Mouse (Mus musculus): Measurements from ENCODE around the gene Trmt10a. TPM values are rescaled to one million over a fixed set of nuclear protein-coding genes. Genes with fewer than 3 reads are reported as not detected.

The Trmt10a gene
- polyA plus RNA-seq, 1 experiment from 2014 or later, result 10.1 TPM

- Histone ChIP-seq H3K9me3 (ENCODE audit: control insufficient read depth, low read length) (no peaks in the 10 kb centered on the region), H3K36me3 (ENCODE audit: control insufficient read depth, insufficient read depth, low read length) (no peaks in the 10 kb centered on the region), H3K4me2 (ENCODE audit: low read length) (no peak overlapping the region), H3K27ac (replicated peaks; ENCODE audit: low read depth, low read length) (no peak overlapping the region), H3K27me3 (ENCODE audit: control insufficient read depth, insufficient read depth, low read length) (no peaks in the 10 kb centered on the region), H3K4me1 (ENCODE audit: control insufficient read depth, insufficient read depth, low read length) (no peaks in the 10 kb centered on the region), H3K4me3 (replicated peaks; ENCODE audit: low read depth, low read length) (no peak overlapping the region), H3K9ac (replicated peaks; ENCODE audit: low read length) (no peak overlapping the region)
- 97% methylated on average over 10 of the region's 10 CpGs for WGBS
- ATAC-seq (ENCODE audit: low FRiP score, low TSS enrichment) (no peak), DNase-seq (no peak)
Measured at GRCm38 (mm10) chr3:138106887-138107286, 36.4 kb upstream of the Trmt10a start.

DNA sequence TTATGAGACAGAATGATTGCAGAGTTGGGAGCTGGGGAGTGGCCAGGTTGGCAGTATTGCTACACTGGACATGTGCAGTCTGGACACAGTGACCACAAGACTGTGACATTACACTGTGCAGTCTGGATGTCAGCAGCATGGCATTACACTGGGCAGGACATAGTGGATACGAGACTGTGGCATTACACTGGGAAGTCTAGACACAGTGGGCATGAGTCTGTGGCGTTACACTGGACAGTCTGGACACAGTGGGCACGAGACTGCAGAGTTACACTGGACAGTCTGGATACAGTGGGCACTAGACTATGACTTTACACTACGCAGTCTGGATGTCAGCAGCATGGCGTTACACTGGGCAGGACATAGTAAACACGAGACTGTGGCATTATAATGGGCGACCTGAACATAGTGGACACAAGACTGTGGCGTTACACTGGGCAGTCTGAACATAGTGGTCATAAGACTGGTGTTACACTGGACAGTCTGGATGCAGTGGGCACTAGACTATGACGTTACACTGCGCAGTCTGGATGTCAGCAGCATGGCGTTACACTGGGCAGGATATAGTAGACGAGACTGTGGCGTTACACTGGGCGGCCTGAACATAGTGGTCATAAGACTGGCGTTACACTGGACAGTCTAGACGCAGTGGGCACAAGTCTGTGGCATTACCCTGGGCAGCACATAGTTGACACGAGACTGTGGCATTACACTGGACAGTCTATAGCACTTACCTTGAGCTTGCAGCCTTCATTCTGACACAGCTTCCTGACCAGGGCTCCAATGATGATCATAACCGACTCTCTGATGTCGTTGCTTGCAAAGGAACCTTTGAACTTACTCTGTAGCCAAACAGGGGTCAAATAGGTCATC, 32.1 kb upstream of the Trmt10a start:
- H3K4me2 ChIP-seq (ENCODE audit: low read length), result no peak overlapping the region
- H3K9me3 ChIP-seq (ENCODE audit: control insufficient read depth, low read length), result no peaks in the 10 kb centered on the region
- no peaks in the 10 kb centered on the region for H3K36me3 ChIP-seq (ENCODE audit: control insufficient read depth, insufficient read depth, low read length)
- 92% methylated on average over 19 of the region's 19 CpGs for WGBS
- ATAC-seq (ENCODE audit: low FRiP score, low TSS enrichment) (no peak), DNase-seq (no peak)
- H3K4me1 ChIP-seq (ENCODE audit: control insufficient read depth, insufficient read depth, low read length), result no peaks in the 10 kb centered on the region
- no peak overlapping the region for H3K27ac ChIP-seq (replicated peaks; ENCODE audit: low read depth, low read length)
- no peak overlapping the region for H3K4me3 ChIP-seq (replicated peaks; ENCODE audit: low read depth, low read length)
- H3K9ac ChIP-seq (replicated peaks; ENCODE audit: low read length), result no peak overlapping the region
- H3K27me3 ChIP-seq (ENCODE audit: control insufficient read depth, insufficient read depth, low read length), result no peaks in the 10 kb centered on the region

DNA sequence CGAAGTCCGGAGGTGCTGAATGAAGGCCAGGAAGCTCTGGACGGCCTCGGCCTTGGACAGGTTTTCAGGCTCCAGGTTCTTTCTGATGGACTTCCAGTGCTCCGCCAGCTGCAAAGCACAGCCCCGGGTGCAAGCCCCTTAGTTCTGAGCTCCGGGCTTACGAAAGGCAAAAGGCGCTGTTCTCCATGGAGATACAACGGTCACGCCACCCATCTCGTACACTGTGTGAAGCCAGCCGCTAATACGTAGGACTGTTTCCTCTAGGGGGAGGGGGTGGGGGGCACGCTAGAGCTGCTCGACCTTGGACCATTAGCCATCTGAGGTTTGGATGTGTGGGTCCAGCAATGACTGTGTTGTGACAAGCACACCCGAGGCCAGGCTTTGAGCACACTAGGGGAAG, 29.1 kb upstream of the Trmt10a start:
- DNase-seq (no peak), ATAC-seq (ENCODE audit: low FRiP score, low TSS enrichment) (no peak)
- Histone ChIP-seq H3K9ac (replicated peaks; ENCODE audit: low read length) (no peak overlapping the region), H3K27ac (replicated peaks; ENCODE audit: low read depth, low read length) (no peak overlapping the region), H3K4me1 (ENCODE audit: control insufficient read depth, insufficient read depth, low read length) (no peaks in the 10 kb centered on the region), H3K4me3 (replicated peaks; ENCODE audit: low read depth, low read length) (no peak overlapping the region), H3K4me2 (ENCODE audit: low read length) (no peak overlapping the region), H3K27me3 (ENCODE audit: control insufficient read depth, insufficient read depth, low read length) (no peaks in the 10 kb centered on the region), H3K36me3 (ENCODE audit: control insufficient read depth, insufficient read depth, low read length) (no peaks in the 10 kb centered on the region), H3K9me3 (ENCODE audit: control insufficient read depth, low read length) (no peaks in the 10 kb centered on the region)
- 87% methylated on average over 17 of the region's 17 CpGs for WGBS

- WGBS, result 89% methylated on average over 4 of the region's 4 CpGs
- Histone ChIP-seq H3K27me3 (ENCODE audit: control insufficient read depth, insufficient read depth, low read length) (no peaks in the 10 kb centered on the region), H3K4me3 (replicated peaks; ENCODE audit: low read depth, low read length) (no peak overlapping the region), H3K27ac (replicated peaks; ENCODE audit: low read depth, low read length) (no peak overlapping the region), H3K36me3 (ENCODE audit: control insufficient read depth, insufficient read depth, low read length) (no peaks in the 10 kb centered on the region), H3K4me1 (ENCODE audit: control insufficient read depth, insufficient read depth, low read length) (no peaks in the 10 kb centered on the region), H3K9ac (replicated peaks; ENCODE audit: low read length) (no peak overlapping the region), H3K9me3 (ENCODE audit: control insufficient read depth, low read length) (no peaks in the 10 kb centered on the region), H3K4me2 (ENCODE audit: low read length) (no peak overlapping the region)
- ATAC-seq (ENCODE audit: low FRiP score, low TSS enrichment) (no peak), DNase-seq (no peak)
Measured at GRCm38 (mm10) chr3:138116871-138117270, 26.4 kb upstream of the Trmt10a start.

GRCm38 (mm10) chr3:138118392-138118791, 24.9 kb upstream of the Trmt10a start:
- no peak overlapping the region for H3K4me3 ChIP-seq (replicated peaks; ENCODE audit: low read depth, low read length)
- H3K9ac ChIP-seq (replicated peaks; ENCODE audit: low read length), result no peak overlapping the region
- 83% methylated on average over 6 of the region's 6 CpGs for WGBS
- no peak overlapping the region for H3K4me2 ChIP-seq (ENCODE audit: low read length)
- H3K27me3 ChIP-seq (ENCODE audit: control insufficient read depth, insufficient read depth, low read length), result no peaks in the 10 kb centered on the region
- no peak for ATAC-seq (ENCODE audit: low FRiP score, low TSS enrichment)
- no peak for DNase-seq
- H3K9me3 ChIP-seq (ENCODE audit: control insufficient read depth, low read length), result no peaks in the 10 kb centered on the region
- no peak overlapping the region for H3K27ac ChIP-seq (replicated peaks; ENCODE audit: low read depth, low read length)
- H3K4me1 ChIP-seq (ENCODE audit: control insufficient read depth, insufficient read depth, low read length), result no peaks in the 10 kb centered on the region
- H3K36me3 ChIP-seq (ENCODE audit: control insufficient read depth, insufficient read depth, low read length), result no peaks in the 10 kb centered on the region

DNA sequence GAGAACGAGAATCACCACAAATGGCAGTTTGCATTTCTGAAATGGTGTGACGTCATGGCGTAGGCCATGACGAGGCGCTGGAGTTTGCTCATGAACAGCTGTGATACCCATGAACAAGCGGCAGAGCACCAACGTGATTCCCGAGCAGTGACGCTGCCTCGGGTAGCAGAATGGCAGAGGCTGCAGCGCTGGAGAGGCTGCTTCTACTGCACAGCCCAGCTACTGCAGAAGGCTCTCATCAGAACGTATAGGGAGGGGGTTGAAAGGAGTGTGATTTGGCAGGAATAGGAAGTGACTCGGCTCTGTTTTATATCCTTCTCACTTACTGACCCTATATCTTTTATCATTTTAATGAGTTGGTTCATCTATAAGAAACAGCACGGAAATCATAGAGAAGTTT, 24.4 kb upstream of the Trmt10a start:
- no peaks in the 10 kb centered on the region for H3K36me3 ChIP-seq (ENCODE audit: control insufficient read depth, insufficient read depth, low read length)
- H3K27ac ChIP-seq (replicated peaks; ENCODE audit: low read depth, low read length), result no peak overlapping the region
- no peaks in the 10 kb centered on the region for H3K9me3 ChIP-seq (ENCODE audit: control insufficient read depth, low read length)
- DNase-seq, result no peak
- no peaks in the 10 kb centered on the region for H3K4me1 ChIP-seq (ENCODE audit: control insufficient read depth, insufficient read depth, low read length)
- H3K4me3 ChIP-seq (replicated peaks; ENCODE audit: low read depth, low read length), result no peak overlapping the region
- ATAC-seq (ENCODE audit: low FRiP score, low TSS enrichment), result no peak
- H3K4me2 ChIP-seq (ENCODE audit: low read length), result no peak overlapping the region
- H3K9ac ChIP-seq (replicated peaks; ENCODE audit: low read length), result no peak overlapping the region
- H3K27me3 ChIP-seq (ENCODE audit: control insufficient read depth, insufficient read depth, low read length), result no peaks in the 10 kb centered on the region
- 79% methylated on average over 14 of the region's 14 CpGs for WGBS

DNA sequence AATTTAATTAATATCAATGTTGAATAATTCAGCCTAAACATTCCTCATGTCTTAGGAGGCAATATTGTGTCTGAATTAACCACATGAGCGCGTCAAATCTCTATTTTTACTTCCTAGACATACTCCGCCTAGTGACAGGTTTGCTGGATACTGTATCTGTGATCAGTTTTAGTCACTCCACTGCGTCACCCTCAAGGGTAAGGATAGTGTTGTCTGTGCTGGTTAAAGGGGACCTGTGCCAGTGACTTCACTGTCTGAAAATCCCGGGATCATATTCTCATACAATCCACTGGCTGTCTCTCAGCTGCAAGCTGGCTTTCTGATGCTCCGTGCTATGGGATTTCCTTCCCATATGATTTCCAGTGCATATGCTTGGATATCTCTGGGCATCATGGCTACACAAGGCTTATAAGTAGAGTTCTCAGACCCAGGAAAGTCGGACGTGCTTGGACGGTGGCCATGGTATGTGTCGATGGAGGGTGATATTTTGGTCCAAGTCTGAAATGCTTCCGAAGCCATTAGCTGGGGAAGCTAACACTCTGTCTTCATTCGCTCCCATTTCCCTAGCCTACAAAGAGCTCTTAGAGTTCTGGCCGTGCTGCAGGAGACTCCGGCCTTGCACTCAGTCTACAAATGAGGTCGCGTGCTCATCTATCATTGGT, 23.7 kb upstream of the Trmt10a start:
- no peaks in the 10 kb centered on the region for H3K9me3 ChIP-seq (ENCODE audit: control insufficient read depth, low read length)
- no peak for ATAC-seq (ENCODE audit: low FRiP score, low TSS enrichment)

GRCm38 (mm10) chr3:138121461-138121860, 21.8 kb upstream of the Trmt10a start:
- ATAC-seq (ENCODE audit: low FRiP score, low TSS enrichment) (no peak), DNase-seq (no peak)
- H3K9me3 ChIP-seq (ENCODE audit: control insufficient read depth, low read length), result no peaks in the 10 kb centered on the region
- no peak overlapping the region for H3K27ac ChIP-seq (replicated peaks; ENCODE audit: low read depth, low read length)
- H3K9ac ChIP-seq (replicated peaks; ENCODE audit: low read length), result no peak overlapping the region
- H3K27me3 ChIP-seq (ENCODE audit: control insufficient read depth, insufficient read depth, low read length), result no peaks in the 10 kb centered on the region
- WGBS, result 90% methylated on average over 2 of the region's 2 CpGs
- H3K4me2 ChIP-seq (ENCODE audit: low read length), result no peak overlapping the region
- H3K4me3 ChIP-seq (replicated peaks; ENCODE audit: low read depth, low read length), result no peak overlapping the region
- H3K4me1 ChIP-seq (ENCODE audit: control insufficient read depth, insufficient read depth, low read length), result no peaks in the 10 kb centered on the region
- H3K36me3 ChIP-seq (ENCODE audit: control insufficient read depth, insufficient read depth, low read length), result no peaks in the 10 kb centered on the region

More for the DNA sequence above, 23.7 kb upstream of the Trmt10a start:
- no peak overlapping the region for H3K4me3 ChIP-seq (replicated peaks; ENCODE audit: low read depth, low read length)
- no peak overlapping the region for H3K27ac ChIP-seq (replicated peaks; ENCODE audit: low read depth, low read length)
- H3K4me2 ChIP-seq (ENCODE audit: low read length), result no peak overlapping the region
- DNase-seq, result no peak
- no peaks in the 10 kb centered on the region for H3K27me3 ChIP-seq (ENCODE audit: control insufficient read depth, insufficient read depth, low read length)
- H3K4me1 ChIP-seq (ENCODE audit: control insufficient read depth, insufficient read depth, low read length), result no peaks in the 10 kb centered on the region
- H3K9ac ChIP-seq (replicated peaks; ENCODE audit: low read length), result no peak overlapping the region
- WGBS, result 93% methylated on average over 16 of the region's 16 CpGs
- H3K36me3 ChIP-seq (ENCODE audit: control insufficient read depth, insufficient read depth, low read length), result no peaks in the 10 kb centered on the region

- DNase-seq (no peak), ATAC-seq (ENCODE audit: low FRiP score, low TSS enrichment) (no peak)
- H3K27me3 ChIP-seq (ENCODE audit: control insufficient read depth, insufficient read depth, low read length), result no peaks in the 10 kb centered on the region
- no peak overlapping the region for H3K4me2 ChIP-seq (ENCODE audit: low read length)
- H3K4me3 ChIP-seq (replicated peaks; ENCODE audit: low read depth, low read length), result no peak overlapping the region
- WGBS, result 91% methylated on average over 10 of the region's 10 CpGs
- no peak overlapping the region for H3K27ac ChIP-seq (replicated peaks; ENCODE audit: low read depth, low read length)
- H3K36me3 ChIP-seq (ENCODE audit: control insufficient read depth, insufficient read depth, low read length), result no peaks in the 10 kb centered on the region
- H3K9me3 ChIP-seq (ENCODE audit: control insufficient read depth, low read length), result no peaks in the 10 kb centered on the region
- no peaks in the 10 kb centered on the region for H3K4me1 ChIP-seq (ENCODE audit: control insufficient read depth, insufficient read depth, low read length)
- H3K9ac ChIP-seq (replicated peaks; ENCODE audit: low read length), result no peak overlapping the region
Measured at GRCm38 (mm10) chr3:138123842-138124241, 19.4 kb upstream of the Trmt10a start.

Data from midbrain, embryonic 14.5 days (tissue).